Mouse (Mus musculus) layer of hippocampus, adult 9-11 months (tissue): ENCODE measurements around the gene Tet2.

Experiments
- DNase-seq: peaks from one replicate; pipeline ENCODE4 v3.0.0; 2022

Tet2 gene

DNA sequence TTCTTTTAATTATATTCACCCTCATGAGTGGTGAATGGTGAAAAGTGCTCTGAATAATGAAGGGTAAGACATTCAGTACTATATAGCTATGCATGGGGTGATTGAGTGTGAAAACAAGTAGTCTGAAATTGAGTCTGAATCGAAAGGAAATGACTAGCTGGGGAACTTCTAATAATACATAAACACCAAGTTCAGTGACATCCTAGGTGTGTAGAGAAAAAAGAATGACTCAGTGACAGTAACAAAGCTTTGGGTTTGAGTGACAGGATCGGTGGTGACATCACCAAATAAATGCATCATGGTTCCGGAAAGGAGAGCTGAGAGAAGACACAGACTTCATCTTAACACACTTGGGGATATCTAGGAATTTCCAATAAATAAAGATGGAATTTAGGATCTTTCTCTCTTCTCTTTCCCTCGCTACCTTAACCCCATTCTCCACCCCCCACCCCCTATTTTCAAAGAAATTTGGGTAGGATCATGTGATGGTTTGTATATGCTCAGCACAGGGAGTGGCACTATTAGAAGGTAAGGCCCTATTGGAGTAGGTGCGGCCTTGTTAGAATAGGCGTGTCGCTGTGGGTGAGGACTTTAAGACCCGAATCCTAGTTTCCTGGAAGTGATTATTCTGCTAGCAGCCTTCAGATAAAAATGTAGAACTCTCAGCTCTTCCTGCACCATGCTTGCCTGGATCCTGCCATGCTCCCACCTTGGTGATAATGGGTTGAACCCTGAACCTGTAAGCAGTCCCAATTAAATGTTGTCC, 29.6 kb downstream of the Tet2 start:
- no peak for DNase-seq

DNA sequence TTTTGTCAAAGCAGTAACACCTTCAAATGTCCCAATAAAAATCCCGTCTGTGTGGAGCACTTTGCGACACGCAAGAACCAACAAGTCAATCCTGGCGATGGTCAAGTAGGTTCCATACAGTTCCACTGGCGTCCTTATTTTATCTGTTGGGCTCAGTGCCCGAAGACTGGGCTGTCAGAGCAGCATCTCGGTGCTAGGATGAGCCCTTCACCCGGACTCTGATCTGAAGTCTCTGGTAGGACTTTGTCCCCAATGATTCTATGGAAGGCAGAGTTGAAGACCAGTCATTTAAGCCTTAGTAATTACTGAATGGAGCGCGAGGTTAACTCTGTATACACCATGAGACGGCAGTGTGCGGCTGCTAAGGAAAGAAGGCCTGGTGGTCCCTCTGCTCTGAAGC, 30.6 kb downstream of the Tet2 start:
- no peak for DNase-seq

DNA sequence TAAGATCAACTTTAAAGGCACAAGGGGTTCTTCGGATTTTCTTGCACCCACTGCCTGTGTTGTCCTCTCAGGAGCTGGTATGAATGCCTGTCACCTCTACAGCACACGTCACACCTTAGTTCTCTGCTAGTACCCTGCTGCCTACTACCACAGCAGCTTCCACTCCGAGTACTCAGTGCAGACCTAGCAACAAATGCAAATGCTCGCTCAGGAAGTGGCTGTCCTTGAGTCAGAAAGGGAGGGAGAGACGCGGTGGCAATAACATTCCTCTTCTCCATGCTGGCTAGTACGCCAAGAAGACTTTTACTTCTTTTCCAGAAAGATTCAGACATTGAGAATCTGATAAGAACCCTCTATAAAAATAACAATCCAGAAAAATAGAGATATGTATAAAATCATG, 31.5 kb downstream of the Tet2 start:
- no peak for DNase-seq

DNA sequence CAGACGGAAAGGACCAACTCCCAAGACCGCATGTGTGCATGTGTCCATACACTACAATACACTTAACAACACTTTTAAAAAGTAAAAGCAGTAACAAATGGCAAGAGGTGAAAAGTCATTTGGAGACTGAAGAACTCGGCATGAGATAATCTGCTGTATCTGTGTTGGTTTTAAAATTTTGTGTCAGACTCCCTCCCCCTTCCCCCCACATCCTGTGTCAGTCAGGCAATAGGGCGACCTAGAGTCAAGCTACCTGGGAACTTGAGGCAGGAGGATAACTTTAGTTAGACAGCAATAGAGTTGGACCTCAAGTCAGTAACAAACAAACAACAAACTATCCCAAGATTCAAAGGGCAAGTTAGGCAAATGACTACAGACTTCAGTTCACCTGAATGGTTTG, 34.6 kb downstream of the Tet2 start:
- no peak for DNase-seq

DNA sequence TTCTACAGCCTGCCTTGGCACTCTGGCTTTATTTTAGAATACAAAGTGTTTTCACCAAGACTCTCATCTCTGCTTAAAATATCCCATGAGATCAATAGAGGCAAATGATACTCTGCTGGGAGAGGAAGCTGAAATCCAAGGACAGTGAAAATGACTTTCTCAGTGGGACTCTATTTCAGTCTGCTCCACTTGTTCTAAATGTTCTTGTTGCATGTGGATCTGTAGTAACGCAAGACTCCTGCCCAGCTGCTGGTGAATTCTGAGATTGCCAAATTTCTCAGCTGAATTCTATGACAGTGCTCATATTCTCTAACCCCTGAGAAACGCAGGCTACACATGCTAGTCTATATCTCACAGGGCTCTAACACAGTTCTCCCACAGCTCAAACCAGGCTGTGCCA, 35.1 kb downstream of the Tet2 start:
- peak; percentile 31 for DNase-seq

DNA sequence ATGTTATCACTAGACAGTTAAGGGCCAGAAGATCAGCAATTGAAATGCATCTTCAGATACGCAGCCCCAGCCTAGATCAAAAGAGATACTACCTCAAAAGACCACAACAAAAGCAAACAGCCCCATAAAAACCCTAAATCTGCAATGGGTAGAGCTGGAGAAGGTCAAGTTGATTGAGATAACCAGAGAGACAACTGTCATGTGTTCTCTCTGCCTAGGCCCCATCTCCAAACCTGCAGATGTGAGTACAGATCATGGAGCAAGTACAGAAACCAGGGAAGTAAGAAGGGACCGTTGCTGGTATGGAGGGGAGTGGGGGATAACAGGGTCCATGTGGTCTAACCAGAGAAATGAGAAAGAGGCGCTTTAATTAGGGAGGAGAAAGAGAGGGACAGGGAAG, 36.1 kb downstream of the Tet2 start:
- DNase-seq, result no peak

DNA sequence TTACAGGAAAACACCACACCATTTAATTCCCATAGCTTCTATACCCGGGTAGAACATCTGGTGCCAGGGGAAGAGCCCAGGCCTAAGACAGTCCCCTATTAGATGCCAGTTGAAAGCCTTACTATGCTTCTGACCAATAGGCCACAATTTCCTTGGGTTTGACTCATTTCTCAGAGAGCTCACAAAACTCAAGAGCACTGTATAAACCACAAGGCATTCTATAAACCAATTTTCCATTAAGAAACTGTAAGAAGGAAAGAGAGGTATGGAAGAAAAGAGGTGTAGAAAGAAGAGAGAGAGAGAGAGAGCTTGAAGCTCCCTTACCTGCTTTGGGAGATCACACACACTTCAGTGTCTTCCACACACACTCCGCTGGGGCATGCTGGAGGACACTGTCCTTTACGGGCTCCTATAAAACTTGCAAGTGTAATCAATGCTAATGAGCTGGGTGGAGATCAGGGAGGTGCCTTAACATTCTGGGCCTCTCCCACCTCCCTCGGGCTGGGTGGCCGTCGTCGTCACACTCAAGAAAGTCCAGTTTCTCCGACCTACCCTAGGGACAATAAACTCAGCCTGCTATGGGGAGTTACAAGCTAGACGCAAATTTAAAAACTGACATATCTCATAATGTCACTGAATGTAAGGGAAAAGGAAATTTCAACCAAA, 38.5 kb downstream of the Tet2 start:
- no peak for DNase-seq

DNA sequence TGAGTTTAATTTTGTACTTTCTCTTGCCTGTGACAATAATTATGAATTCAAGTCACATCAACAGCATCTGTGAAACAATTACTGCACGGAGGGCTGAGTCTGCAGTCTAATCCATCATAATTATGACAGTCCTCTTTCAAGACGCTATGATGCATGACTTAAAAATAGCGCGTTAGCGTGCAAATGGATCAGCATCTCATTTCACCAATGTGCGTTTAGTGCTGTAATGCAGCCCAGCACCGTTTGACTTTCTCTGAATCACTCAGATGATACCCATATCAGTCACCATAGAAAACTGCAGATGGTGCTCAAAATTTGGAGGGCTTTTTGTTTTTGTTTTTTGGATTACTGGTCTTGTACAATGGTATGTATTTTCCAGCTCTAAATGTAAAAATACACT, 48.0 kb downstream of the Tet2 start:
- peak; percentile 56 for DNase-seq

DNA sequence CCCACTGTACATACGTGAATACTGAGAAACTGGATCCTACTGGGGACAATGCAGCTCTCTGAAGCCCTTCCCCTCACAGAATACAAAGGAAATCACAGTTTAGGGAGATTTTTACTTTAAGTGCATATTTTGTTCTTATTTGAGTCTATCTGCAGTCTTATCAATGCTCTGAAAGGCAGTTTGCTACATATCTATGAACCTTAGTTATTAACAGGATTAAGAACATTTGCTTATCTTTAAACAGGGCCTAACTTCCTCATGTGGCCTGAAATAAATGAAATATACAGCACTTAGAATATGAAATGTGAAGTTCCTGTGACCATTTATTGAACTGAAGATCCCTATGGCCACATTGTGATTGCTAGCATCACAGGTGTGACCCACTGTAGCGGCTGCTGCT, 53.6 kb downstream of the Tet2 start:
- DNase-seq, result no peak

DNA sequence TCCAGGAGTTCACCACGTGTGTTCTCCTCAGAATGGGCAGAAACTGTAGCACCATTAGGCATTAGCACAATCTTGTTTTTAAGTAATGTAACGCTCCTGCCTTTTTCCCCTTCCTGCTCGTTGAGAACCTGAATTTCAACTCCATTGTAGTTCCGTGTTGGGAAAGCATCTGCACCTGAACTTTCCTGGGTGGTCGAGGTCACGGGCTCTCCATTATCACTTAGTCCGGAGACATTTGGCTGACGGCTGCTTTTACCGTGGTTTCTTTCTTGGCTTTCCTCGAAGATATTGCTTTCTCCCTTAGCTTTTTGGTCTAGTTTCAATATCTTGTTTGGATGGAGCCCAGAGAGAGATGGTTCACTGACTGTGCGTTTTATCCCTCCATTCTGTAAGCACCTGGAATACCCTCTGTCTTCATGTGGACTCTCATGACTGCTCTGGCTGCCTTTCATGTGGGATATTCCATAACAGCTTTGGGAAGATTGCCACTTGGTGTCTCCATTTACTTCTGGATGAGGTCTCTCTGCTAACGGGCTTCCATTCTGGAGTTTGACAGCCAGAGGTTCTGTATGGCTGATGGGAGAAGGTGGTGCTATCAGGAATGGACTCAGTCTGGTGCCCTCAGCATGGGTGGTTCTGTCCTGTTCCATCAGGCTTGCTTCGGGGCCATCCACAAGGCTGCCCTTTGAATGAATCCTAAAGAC, 56.8 kb downstream of the Tet2 start:
- no peak for DNase-seq

DNA sequence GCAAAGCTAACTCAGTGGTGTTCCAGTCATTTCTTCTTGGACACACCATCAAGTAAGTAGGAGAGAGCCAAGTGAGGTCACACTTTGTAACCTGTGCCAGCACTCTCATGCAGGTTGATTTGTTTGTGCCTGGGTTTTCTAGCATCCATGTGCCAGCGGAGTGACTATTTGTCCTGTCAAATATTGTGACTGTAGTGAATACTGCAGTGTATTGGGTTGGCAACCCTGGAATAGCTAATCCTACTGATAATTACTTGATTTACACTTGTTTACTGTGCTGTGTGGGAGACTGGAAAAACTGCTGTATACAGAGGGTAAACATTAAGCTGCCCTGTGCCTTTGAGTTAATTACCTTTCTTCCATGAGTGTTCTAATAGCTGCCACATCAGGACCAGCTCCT, 62.1 kb downstream of the Tet2 start:
- DNase-seq, result no peak

DNA sequence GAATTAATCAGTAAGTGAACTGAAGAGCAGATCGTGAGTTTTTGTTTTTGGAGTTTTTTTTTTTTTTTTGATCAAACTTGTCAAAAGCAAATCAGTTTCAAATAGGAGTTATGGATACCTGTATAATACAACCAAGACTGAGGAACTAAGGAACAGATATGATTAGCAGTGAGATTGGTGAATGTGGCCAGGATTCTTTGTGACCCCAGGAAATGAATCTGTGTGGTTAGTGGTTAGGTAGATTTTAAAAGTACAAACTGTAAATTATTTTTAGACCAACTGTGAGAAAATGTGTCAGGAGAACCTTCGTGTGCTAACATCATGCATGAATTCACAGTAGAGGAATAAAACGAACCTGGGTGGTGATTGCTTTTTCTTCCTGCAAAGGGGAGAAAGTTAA, 66.0 kb downstream of the Tet2 start:
- no peak for DNase-seq

DNA sequence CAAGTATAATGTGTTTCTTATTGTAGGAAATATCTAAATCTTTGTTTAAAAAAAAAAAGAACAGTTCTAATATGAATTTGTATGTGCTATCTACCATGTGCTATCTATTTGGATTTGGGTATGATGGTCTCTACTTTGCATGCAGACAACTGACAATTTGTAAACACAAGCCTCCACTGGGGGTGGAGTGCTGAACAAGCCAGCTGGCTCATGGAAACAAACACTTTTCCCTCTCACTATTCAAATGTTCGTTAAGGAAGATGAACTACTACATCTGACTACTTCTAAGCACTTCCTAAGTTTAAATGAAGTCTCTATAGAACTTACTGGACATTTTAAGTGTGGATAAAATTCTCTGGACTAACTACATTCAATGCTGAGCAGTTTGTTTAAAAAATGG, 71.2 kb downstream of the Tet2 start:
- DNase-seq, result peak; percentile 24

DNA sequence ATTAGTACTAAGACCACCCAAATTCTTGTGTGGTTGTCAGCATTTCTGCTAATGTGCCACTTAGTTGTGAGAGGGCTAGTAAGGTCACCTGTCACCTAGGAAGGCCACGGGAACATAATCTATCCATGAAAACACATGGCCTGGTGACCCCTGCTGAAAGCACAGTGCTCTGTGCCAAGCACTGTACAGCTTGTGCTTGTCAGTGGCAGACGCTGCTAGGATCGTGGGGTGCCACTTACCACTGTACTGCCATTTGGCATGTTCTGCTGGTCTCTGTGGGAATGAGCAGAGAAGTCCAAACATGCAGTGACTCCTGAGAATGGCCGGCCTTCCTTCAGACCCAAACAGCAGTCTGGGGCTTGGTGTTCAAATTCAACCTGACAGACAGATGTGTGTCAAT, 73.8 kb downstream of the Tet2 start:
- DNase-seq, result no peak

DNA sequence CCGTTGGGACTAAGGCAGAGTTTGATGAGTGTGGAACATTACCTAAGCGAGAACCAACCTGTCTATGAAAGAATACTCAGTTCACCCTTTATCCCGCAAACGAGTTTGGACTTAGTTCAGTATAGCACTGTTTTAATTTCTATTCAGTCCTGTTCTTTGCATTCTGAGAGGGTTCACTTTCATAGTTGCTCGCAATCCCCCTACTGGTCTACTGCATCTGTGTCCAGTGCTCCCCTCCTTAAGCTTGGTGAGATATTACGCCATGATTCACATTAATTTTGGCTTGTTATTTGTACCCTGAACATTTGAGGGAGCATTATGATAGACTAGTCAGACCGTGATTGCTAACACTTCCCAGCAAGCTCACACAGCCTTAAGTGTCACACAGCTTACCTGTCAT, 76.1 kb downstream of the Tet2 start:
- DNase-seq, result no peak

DNA sequence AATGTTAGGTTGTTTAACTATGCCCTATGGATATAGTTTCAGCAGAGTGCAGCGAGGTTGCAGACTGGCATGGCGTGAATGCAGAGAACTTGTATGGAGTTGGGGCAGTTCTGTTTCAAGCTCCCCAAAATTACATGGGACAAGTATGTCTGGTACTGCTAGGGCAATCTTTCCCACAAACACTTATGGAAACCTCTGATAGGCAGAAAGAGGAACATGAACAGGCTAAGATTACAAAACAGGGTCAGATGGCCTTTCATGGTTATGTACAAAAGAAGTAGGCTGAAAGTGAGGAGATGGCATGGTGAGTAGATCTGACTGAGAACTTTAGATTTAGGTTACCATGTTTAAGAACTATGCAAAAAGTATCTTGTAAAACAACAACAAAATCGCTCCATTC, 81.7 kb downstream of the Tet2 start:
- DNase-seq, result no peak

DNA sequence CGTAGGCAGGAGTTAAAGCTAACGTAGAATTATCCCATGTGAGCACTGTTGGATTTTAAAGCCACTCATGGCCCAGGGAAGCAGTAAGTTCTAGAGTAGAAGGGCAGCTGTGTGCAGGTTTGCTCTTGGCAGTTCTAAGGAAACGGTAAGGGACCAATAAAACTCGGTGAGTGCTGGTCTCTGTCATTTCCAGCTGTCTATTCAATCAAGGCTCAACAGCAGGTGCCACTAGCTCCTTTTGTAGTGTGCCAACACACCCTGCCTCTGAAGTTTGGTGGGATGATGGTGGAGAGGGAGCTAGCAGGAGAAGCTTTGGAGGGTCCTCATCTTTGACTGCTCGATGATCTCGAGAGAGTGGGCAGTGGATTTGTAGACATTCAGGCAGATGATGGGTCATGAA, 82.5 kb downstream of the Tet2 start:
- no peak for DNase-seq

DNA sequence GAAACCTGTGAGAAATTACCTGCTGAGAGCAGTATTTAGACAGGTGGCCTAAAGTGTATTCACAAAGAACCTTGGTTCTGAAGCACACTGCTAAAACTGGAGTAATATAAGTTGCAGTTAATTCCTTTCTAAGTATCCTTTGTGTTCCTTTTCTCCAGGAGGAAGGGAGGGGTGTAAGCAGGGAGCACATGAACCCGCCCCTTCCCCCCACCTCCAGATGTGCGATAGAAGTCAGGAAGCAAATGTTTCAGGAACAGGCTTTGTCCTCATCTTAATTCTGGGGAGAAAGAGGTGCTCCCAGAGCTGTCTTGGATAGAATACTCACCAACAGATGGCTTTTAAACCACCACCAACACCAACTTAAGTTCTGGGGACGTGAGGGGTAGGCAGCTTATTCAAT, 82.9 kb downstream of the Tet2 start:
- DNase-seq, result peak; percentile 11

DNA sequence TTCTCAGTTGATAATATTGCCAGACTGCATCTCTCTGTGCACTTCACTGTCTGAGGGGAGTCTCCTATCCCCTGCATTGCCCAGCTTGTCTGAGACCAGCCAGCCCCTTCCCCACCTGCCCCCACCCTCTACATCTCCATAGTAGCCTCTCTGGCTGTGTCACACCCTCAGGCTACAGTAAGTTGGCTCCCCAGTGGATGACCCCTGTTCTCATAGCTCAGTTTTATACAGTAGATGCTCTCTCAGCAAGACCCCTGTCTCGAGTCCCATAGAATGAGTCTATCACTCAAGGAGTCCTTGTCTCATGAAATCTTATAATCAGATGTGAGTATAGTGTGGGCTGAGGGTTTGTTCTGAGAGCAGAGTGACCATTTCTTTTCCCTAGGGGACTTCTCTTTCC, 85.8 kb downstream of the Tet2 start:
- DNase-seq, result no peak

DNA sequence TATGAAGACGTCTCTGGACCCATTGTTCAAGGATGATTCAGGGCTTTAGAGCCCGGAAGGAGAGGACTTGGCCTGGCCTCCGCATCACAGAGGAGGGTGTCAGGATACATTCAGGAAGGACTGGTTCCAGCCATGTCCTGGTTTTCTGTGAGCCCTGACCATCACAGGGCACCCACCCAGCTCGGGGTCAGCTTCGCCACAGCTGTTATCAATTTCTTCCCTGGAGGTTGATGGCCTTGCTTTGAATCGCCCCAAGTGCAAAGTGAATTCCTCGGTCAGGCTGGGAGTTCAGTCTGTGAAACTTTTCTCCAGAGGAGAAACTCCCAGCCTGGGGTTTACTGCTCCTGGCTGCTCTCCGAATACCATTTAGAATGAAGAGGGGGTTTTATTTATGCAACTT, 91.0 kb downstream of the Tet2 start:
- no peak for DNase-seq

DNA sequence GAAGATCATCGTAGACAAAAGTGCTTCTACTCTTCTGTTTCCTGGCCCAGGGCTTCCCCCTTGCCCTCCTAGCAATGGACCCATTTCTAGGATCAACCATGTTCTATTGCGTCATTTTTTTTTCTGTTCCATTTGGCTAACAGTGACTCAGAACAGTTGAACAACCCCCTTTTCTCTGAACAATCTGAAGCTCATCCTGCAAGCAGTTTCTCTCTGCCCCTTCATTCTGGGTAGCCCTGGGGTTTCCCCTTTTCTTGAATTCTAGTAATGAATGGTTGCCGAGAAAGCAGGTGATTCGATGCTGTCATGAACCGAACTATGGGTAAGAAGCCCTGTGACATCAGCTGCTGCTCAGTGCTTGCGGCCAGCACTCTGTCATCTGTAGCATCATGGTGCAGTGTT, 108.0 kb downstream of the Tet2 start:
- no peak for DNase-seq

DNA sequence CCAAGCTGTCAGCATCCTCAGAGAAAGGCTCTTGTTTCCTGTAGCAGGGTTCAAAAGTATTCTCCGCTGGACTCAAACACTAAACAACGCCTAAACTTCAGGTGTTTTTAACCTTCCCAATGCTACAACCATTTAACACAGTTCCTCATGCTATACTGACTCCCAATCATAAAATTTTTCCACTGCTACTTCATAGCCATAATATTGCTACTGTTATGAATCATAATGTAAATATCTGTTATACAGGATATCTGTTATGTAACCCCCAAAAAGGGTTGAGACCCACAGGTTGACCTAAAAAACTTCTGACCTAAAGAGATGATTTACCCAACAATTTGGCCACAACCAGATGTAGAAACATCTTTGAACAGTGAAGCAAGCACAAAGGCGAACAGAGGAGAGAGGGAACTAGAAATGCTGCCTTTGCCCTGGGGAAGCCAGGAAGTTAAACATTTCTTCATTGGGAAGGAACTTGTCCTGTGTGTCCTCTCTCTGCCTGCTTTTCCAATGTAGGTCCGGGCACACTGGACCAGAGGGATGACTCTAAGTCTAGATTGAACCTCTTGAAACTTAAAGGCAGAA, 108.6 kb downstream of the Tet2 start:
- DNase-seq, result no peak

DNA sequence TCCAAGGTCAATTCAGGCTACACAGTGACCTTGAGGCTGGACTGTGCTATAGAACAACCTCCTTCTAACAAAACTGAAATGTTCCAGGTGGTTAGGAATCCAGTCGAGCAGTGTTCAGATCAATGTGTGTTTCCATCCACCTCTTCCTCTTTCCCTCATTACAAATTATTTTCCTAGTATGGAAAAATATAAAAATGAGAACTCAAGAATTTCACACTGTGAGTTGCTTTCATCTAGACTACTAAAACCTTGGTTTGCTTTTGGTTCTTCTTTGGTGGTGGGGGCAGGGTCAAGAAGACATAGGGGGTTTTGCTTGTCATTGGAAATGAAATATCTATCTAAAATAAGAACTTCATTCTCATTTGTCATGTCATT, 109.2 kb downstream of the Tet2 start:
- DNase-seq, result no peak

DNA sequence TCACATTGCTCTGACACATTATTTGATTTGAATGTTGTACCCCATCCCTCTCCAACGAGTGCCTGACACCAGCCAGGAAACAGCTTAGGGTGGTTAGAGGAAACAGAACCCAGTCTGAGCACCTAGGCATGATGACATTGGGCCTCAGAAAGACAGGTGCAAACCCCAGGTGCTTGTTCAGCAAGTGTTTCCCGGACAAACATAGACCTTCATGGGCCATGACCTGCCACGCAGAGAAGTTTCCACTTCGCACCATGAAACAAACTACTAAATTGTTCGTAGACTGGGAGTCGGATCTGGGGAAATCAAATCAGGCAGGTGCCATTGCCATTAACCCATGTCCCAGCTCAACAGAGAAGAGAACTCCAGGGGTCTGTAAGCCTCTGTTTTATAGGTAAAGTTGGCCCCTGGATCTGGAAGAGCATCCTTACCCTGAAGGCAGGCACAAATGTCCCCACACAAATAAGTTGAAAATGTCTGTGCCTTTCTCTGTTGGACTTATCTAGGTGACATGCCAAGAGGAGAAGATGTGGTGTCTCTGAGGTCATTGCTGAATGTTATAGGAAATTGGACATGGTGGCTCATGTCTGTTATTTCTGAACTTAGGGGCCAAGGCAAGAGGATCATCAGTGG, 109.7 kb downstream of the Tet2 start:
- DNase-seq, result no peak
